Mouse (Mus musculus) intestine, postnatal 0 days (tissue): ENCODE results near the gene Opa3. TPM values are rescaled to one million over a fixed set of nuclear protein-coding genes. Genes with fewer than 3 reads are reported as not detected.

Experiments used
- ATAC-seq: fragments of 200-750 bp; cut with Nextera tagmentation; 2 replicates; pipeline ENCODE4 v1.8.0; 2017; ENCODE audit warnings: mild to moderate bottlenecking, moderate TSS enrichment, moderate library complexity
- H3K27ac ChIP-seq: fragments of 300-500 bp; sonication (generic); 2 replicates; pipeline ENCODE4 v1.5.1; 2014; ENCODE audit warnings: mild to moderate bottlenecking, low read depth, low read length, moderate library complexity
- H3K27me3 ChIP-seq: fragments of 300-500 bp; sonication (generic); replicated peaks from 2 replicates; pipeline ENCODE4 v1.6.1; 2014; ENCODE audit warnings: low read length, mixed read lengths; ENCODE audit not compliant: control insufficient read depth, insufficient read depth
- H3K36me3 ChIP-seq: fragments of 300-500 bp; sonication (generic); 2 replicates; pipeline ENCODE4 v1.6.1; 2014; ENCODE audit warnings: mild to moderate bottlenecking, moderate library complexity; ENCODE audit not compliant: control insufficient read depth, insufficient read depth
- H3K4me1 ChIP-seq: fragments of 300-500 bp; sonication (generic); replicated peaks from 2 replicates; pipeline ENCODE4 v1.6.1; 2014; ENCODE audit warnings: antibody characterized with exemption, low read length, mixed read lengths; ENCODE audit not compliant: control insufficient read depth, insufficient read depth
- H3K4me2 ChIP-seq: fragments of 300-500 bp; sonication (generic); replicated peaks from 2 replicates; pipeline ENCODE4 v1.6.1; 2014; ENCODE audit warnings: low read depth, mild to moderate bottlenecking, moderate library complexity
- H3K4me3 ChIP-seq: fragments of 300-500 bp; sonication (generic); 2 replicates; pipeline ENCODE4 v1.5.1; 2014; ENCODE audit warnings: low read depth, low read length
- H3K9ac ChIP-seq: fragments of 300-500 bp; sonication (generic); 2 replicates; pipeline ENCODE4 v1.6.1; 2014; ENCODE audit warnings: mild to moderate bottlenecking, low read depth, low read length
- H3K9me3 ChIP-seq: fragments of 300-500 bp; sonication (generic); 2 replicates; pipeline ENCODE4 v1.6.1; 2016; ENCODE audit warnings: mixed run types; ENCODE audit not compliant: control insufficient read depth
- CTCF ChIP-seq: sonication (generic); IDR thresholded peaks from 2 replicates; pipeline ENCODE4 v1.5.1; 2016; ENCODE audit warnings: low read depth, mild to moderate bottlenecking, control low read depth, antibody characterized with exemption, moderate library complexity
- WGBS: fragments of 180-500 bp; shearing (Covaris S2); extraction: QIAGEN DNeasy Blood & Tissue Kit; methylation state at CpG from one replicate; pipeline ENCODE4 v1.1.7; 2014; 5-methylcytosine and 5-hydroxymethylcytosine counted together
- polyA plus RNA-seq: library from polyadenylated mRNA; unstranded; fragments of >200 nt; fragmentation: Nextera tagmentation; extraction: Ambion mirVana; gene quantifications from 2 replicates; pipeline ENCODE4 v1.2.1, GENCODE M21; 2015

The Opa3 gene
- polyA plus RNA-seq, 1 experiment from 2014 or later, result 27.5 TPM

GRCm38 (mm10) chr7:19267051-19267450 lies 38.9 kb downstream of the Opa3 start:
- Histone ChIP-seq H3K27ac (peak overlapping the region; percentile 79), H3K4me3 (no peak overlapping the region), H3K4me2 (peak overlapping the region; percentile 52), H3K9me3 (no peaks in the 10 kb centered on the region), H3K36me3 (peaks cover 38% of the 10 kb centered on the region), H3K27me3 (no peaks in the 10 kb centered on the region), H3K9ac (peak overlapping the region; percentile 23; the same call in 1 of the 2 replicates), H3K4me1 (0 out of 2 replicates have a peak, but pooled peaks cover 13% of the 10 kb centered on the region)
- ATAC-seq, result no peak
- TF ChIP-seq CTCF, result no peak
- WGBS, result 36% methylated on average over 10 of the region's 10 CpGs

- H3K36me3 ChIP-seq, result peaks cover 17% of the 10 kb centered on the region
- WGBS, result 14% methylated on average over 10 of the region's 10 CpGs
- H3K4me3 ChIP-seq, result peak overlapping the region; percentile 93
- H3K27me3 ChIP-seq, result no peaks in the 10 kb centered on the region
- H3K4me1 ChIP-seq, result 0 out of 2 replicates have a peak, but pooled peaks cover 13% of the 10 kb centered on the region
- peak overlapping the region; percentile 95 for H3K4me2 ChIP-seq
- peak overlapping the region; percentile 71; the same call in 1 of the 2 replicates for H3K9ac ChIP-seq
- no peak for TF ChIP-seq CTCF
- ATAC-seq, result no peak
- no peaks in the 10 kb centered on the region for H3K9me3 ChIP-seq
- peak overlapping the region; percentile 95 for H3K27ac ChIP-seq
Measured at GRCm38 (mm10) chr7:19268993-19269681, 41.0 kb downstream of the Opa3 start.

GRCm38 (mm10) chr7:19269721-19270441 lies 41.7 kb downstream of the Opa3 start:
- Histone ChIP-seq H3K4me1 (0 out of 2 replicates have a peak, but pooled peaks cover 12% of the 10 kb centered on the region), H3K4me2 (peak overlapping the region; percentile 95), H3K36me3 (peaks cover 10% of the 10 kb centered on the region; the same call in 1 of the 2 replicates), H3K27me3 (no peaks in the 10 kb centered on the region), H3K4me3 (peak overlapping the region; percentile 93), H3K27ac (peak overlapping the region; percentile 95), H3K9me3 (no peaks in the 10 kb centered on the region), H3K9ac (peak overlapping the region; percentile 71)
- TF ChIP-seq CTCF, result no peak
- WGBS, result 1% methylated on average over 18 of the region's 19 CpGs
- ATAC-seq, result peak; percentile 12; the same call in 1 of the 2 replicates

- H3K4me1 ChIP-seq, result 0 out of 2 replicates have a peak, but pooled peaks cover 6% of the 10 kb centered on the region
- peak overlapping the region; percentile 71 for H3K9ac ChIP-seq
- WGBS, result 0% methylated on average over 19 of the region's 21 CpGs
- peak overlapping the region; percentile 95 for H3K27ac ChIP-seq
- TF ChIP-seq CTCF, result no peak
- no peak for ATAC-seq
- no peaks in the 10 kb centered on the region for H3K9me3 ChIP-seq
- no peaks in the 10 kb centered on the region for H3K27me3 ChIP-seq
- H3K36me3 ChIP-seq, result peaks cover 10% of the 10 kb centered on the region; the same call in 1 of the 2 replicates
- peak overlapping the region; percentile 95 for H3K4me2 ChIP-seq
- peak overlapping the region; percentile 93 for H3K4me3 ChIP-seq
Measured at GRCm38 (mm10) chr7:19270509-19271237, 42.5 kb downstream of the Opa3 start.

GRCm38 (mm10) chr7:19271238-19272172 lies 43.4 kb downstream of the Opa3 start, which contains the start of gene Vasp:
TSS of gene Vasp (minus strand) at chr7:19271817.
- under 1% methylated on average over 60 of the region's 62 CpGs for WGBS
- Histone ChIP-seq H3K9ac (peak within 1 kb of the TSS; percentile 71), H3K4me1 (no peaks in the 10 kb centered on the region), H3K27ac (peak within 1 kb of the TSS; percentile 95), H3K36me3 (peaks cover 6% of the 10 kb centered on the region; the same call in 1 of the 2 replicates), H3K4me3 (peak within 1 kb of the TSS; percentile 93), H3K27me3 (no peaks in the 10 kb centered on the region), H3K4me2 (peak within 1 kb of the TSS; percentile 95), H3K9me3 (no peaks in the 10 kb centered on the region)
- peak; percentile 74 for ATAC-seq
- peak; percentile 25 for TF ChIP-seq CTCF
